Comparison of ENCODE assay signal across 14 mouse cellular contexts in the genomic region with DNA sequence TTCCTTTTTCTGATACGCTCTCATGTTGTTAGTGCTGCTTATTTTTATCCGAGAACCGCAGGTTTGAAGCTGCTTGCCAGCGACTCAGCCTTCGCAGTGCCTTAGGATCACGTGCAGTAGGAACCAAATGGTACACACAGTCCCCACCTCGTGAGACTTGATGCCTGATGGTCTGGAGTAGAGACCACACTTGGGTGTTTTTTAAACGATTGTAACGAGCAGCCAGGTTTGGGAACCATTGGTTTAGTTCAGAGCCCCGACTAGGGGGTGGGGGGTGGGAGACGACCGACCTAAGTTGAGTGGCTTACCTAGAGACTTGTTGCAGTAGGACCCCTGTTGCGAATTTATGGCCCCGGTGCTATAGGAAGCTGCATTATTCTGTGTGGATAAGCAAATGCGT. TPM values are rescaled to one million over a fixed set of nuclear protein-coding genes. Genes with fewer than 3 reads are reported as not detected.
A peak's percentile ranks its signal among the peaks of the same experiment; 100 is the strongest.
DNase-seq lines count a peak whose midpoint lies in the region; ATAC-seq and TF ChIP-seq lines count a peak whose summit lies in the region.
"Had no signal": no experiment of that assay in that cellular context is flagged by ENCODE, and none has a peak within 500 bp of the region (broad histone marks: within the 10 kb centered on the region; RNA-seq: fewer than 3 reads in every experiment).

No protein-coding gene starts in this region.

- H3K4me3 ChIP-seq in heart, embryonic 10.5 days = no peak overlapping the region
- H3K4me3 ChIP-seq in kidney, embryonic 16.5 days (ENCODE audit: low read length) = 0 out of 2 replicates have a peak overlapping the region, but pooled peaks have one; percentile 10
- no peak overlapping the region for H3K4me3 ChIP-seq in limb, embryonic 12.5 days (replicated peaks)
- H3K4me3 ChIP-seq in gastrocnemius, adult 2 months = no peak overlapping the region
- H3K4me3 ChIP-seq: erythroblast, embryonic 14.5 days; heart, embryonic 15.5 days; liver, embryonic 13.5 days had no signal

- ATAC-seq in kidney, embryonic 16.5 days (ENCODE audit: low FRiP score, low TSS enrichment) = peak; percentile 39; the same call in 1 of the 2 replicates
- ATAC-seq in limb, embryonic 12.5 days (ENCODE audit: insufficient number of reproducible peaks, insufficient read depth, low FRiP score, low TSS enrichment, low read depth) = peak; percentile 50

- WGBS in heart, embryonic 10.5 days = 51% methylated on average over 15 of the region's 15 CpGs
- 31% methylated on average over 15 of the region's 15 CpGs for WGBS in kidney, embryonic 16.5 days
- 33% methylated on average over 15 of the region's 15 CpGs for WGBS in limb, embryonic 12.5 days

- DNase-seq in heart, adult 11 months = peak; percentile 63
- no peak for DNase-seq in heart, embryonic 10.5 days (ENCODE audit: low spot score)
- no peak for DNase-seq in kidney, postnatal 4 days
- peak; percentile 17 for DNase-seq in ZHBTc4 (ENCODE audit: low read depth, low spot score)
- no peak for DNase-seq in gastrocnemius, adult 2 months
- no peak for DNase-seq in cerebellum, postnatal 10 days
- DNase-seq: cerebellum, adult 8-10 months; liver, embryonic 13.5 days; lung, postnatal 36 days had no signal

- H3K27me3 ChIP-seq in heart, embryonic 10.5 days (ENCODE audit: insufficient read depth, poor library complexity, severe bottlenecking) = peaks cover 14% of the 10 kb centered on the region; the same call in 1 of the 2 replicates
- no peaks in the 10 kb centered on the region for H3K27me3 ChIP-seq in kidney, embryonic 16.5 days (ENCODE audit: insufficient read depth, low read length)
- no peaks in the 10 kb centered on the region for H3K27me3 ChIP-seq in limb, embryonic 12.5 days
- H3K27me3 ChIP-seq: heart, embryonic 15.5 days; liver, embryonic 13.5 days had no signal

- no peak overlapping the region for H3K9ac ChIP-seq in kidney, embryonic 16.5 days (replicated peaks; ENCODE audit: low read length)
- H3K9ac ChIP-seq in limb, embryonic 12.5 days (replicated peaks) = no peak overlapping the region
- H3K9ac ChIP-seq: heart, embryonic 15.5 days; hindbrain, embryonic 14.5 days; liver, embryonic 13.5 days had no signal

- no peak overlapping the region for H3K27ac ChIP-seq in heart, embryonic 10.5 days
- no peak overlapping the region; the same call in 1 of the 2 replicates for H3K27ac ChIP-seq in kidney, embryonic 16.5 days (ENCODE audit: low read length)
- H3K27ac ChIP-seq in limb, embryonic 12.5 days = peak overlapping the region; percentile 56; the same call in 1 of the 2 replicates
- H3K27ac ChIP-seq in gastrocnemius, adult 2 months = no peak overlapping the region
- H3K27ac ChIP-seq: heart, embryonic 15.5 days; hindbrain, embryonic 14.5 days; liver, embryonic 13.5 days had no signal

- no peak for TF ChIP-seq CTCF in gastrocnemius, adult 2 months (IDR thresholded peaks at IDR 0.05)

- intact Hi-C loops in gastrocnemius, adult 2 months (cut with DNase I) = no loop called here

- H3K4me1 ChIP-seq in heart, embryonic 10.5 days = peaks cover 7% of the 10 kb centered on the region
- peaks cover 14% of the 10 kb centered on the region for H3K4me1 ChIP-seq in kidney, embryonic 16.5 days (ENCODE audit: insufficient read depth, low read length)
- H3K4me1 ChIP-seq in limb, embryonic 12.5 days (replicated peaks) = peaks cover 19% of the 10 kb centered on the region

- no peaks in the 10 kb centered on the region for H3K36me3 ChIP-seq in heart, embryonic 10.5 days
- H3K36me3 ChIP-seq in kidney, embryonic 16.5 days (ENCODE audit: insufficient read depth, low read length) = no peaks in the 10 kb centered on the region
- no peaks in the 10 kb centered on the region for H3K36me3 ChIP-seq in limb, embryonic 12.5 days
- H3K36me3 ChIP-seq: heart, embryonic 15.5 days; liver, embryonic 13.5 days had no signal

- peak overlapping the region; percentile 30 for H3K4me2 ChIP-seq in kidney, embryonic 16.5 days (replicated peaks; ENCODE audit: low read depth, low read length)
- peak overlapping the region; percentile 47 for H3K4me2 ChIP-seq in limb, embryonic 12.5 days
- H3K4me2 ChIP-seq: heart, embryonic 15.5 days; hindbrain, embryonic 14.5 days; liver, embryonic 13.5 days had no signal

- H3K9me3 ChIP-seq in heart, embryonic 10.5 days = no peaks in the 10 kb centered on the region
- no peaks in the 10 kb centered on the region for H3K9me3 ChIP-seq in kidney, embryonic 16.5 days (ENCODE audit: low read length)
- H3K9me3 ChIP-seq in limb, embryonic 12.5 days = no peaks in the 10 kb centered on the region
- H3K9me3 ChIP-seq: heart, embryonic 15.5 days; liver, embryonic 13.5 days had no signal

RNA-seq across cellular contexts. Expression of a gene that starts 43.1 kb away (rescaled TPM):
- polyA plus RNA-seq in heart, embryonic 10.5 days (2016; fragmentation: Nextera tagmentation; extraction: Ambion mirVana) = 6.5 and 10.0 TPM in 2 replicates
- polyA plus RNA-seq in kidney, embryonic 16.5 days (2015; fragmentation: Nextera tagmentation; extraction: Ambion mirVana) = 12.7 and 15.1 TPM in 2 replicates
- polyA plus RNA-seq in limb, embryonic 12.5 days (2016; fragmentation: Nextera tagmentation; extraction: Ambion mirVana) = 15.5 and 18.9 TPM in 2 replicates
- total RNA-seq in gastrocnemius, adult 2 months (2021) = not detected

RNA-seq across cellular contexts. Expression of a gene that starts 58.8 kb away (rescaled TPM):
- 1.2 and 1.6 TPM in 2 replicates for polyA plus RNA-seq in heart, embryonic 10.5 days (2016; fragmentation: Nextera tagmentation; extraction: Ambion mirVana)
- polyA plus RNA-seq in kidney, embryonic 16.5 days (2015; fragmentation: Nextera tagmentation; extraction: Ambion mirVana) = 20.5 and 22.0 TPM in 2 replicates
- 0.98 and 1.3 TPM in 2 replicates for polyA plus RNA-seq in limb, embryonic 12.5 days (2016; fragmentation: Nextera tagmentation; extraction: Ambion mirVana)
- total RNA-seq in gastrocnemius, adult 2 months (2021) = under 1 TPM; 0.08 to 0.18 TPM
- polyA plus RNA-seq: erythroblast, embryonic 14.5 days had no signal

Comparison
In these comparisons a context has a peak if more than half of its experiments do, and no peak if none do; other contexts are left out.
1. DNase-seq: peak in heart, adult 11 months (single experiment) and ZHBTc4 (single experiment); none in heart, embryonic 10.5 days (single experiment), kidney, postnatal 4 days (0 of 2), gastrocnemius, adult 2 months (single experiment) and cerebellum, postnatal 10 days (0 of 2).